Mouse (Mus musculus): ENCODE measurements around the gene Bcl11a. TPM values are rescaled to one million over a fixed set of nuclear protein-coding genes. Genes with fewer than 3 reads are reported as not detected.

The Bcl11a gene
- polyA plus RNA-seq (2015; fragmentation: Nextera tagmentation; extraction: Ambion mirVana) = 24.7 and 25.2 TPM in 2 replicates

DNA sequence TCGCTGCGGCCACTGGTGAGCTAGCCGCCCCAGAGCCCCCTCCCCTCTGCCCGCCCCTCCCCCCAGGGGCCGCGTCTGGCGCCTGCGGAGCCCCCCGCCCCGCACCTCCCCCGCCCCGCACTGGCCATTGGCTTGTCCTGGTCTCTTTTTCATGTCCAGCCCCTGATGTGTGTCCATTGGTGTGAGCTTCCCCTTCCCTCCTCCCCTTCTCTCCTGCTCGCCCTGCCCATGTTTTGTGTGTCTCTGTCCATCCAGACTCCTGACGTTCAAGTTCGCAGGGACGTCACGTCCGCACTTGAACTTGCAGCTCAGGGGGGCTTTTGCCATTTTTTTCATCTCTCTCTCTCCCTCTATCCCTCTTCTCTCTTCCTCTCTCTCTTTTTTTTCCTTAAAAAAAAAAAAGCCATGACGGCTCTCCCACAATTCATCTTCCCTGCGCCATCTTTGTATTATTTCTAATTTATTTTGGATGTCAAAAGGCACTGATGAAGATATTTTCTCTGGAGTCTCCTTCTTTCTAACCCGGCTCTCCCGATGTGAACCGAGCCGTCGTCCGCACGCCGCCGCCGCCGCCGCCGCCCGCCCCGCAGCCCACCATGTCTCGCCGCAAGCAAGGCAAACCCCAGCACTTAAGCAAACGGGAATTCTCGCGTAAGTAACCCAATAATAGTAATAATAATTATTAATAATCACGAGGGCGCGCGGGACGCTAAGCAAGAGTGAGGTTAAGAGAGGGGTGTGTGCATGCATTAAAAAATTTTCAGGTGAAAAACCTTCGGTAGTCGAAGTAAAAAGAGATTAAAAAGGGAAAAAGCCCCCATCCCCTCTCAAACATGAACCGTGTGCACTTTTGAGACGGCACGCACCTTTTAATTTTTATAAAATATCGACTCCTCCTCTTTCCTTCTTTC, at the start of gene Bcl11a:
Gene Bcl11a, plus strand, starts transcription at position 262 of the 911 bp plus-strand sequence.
- Histone ChIP-seq H3K4me1 (replicated peaks) (peaks cover 83% of the 10 kb centered on the region), H3K9ac (peak within 1 kb of the TSS; percentile 71), H3K4me3 (replicated peaks) (peak within 1 kb of the TSS; percentile 74), H3K27me3 (peaks cover 41% of the 10 kb centered on the region), H3K36me3 (replicated peaks) (no peaks in the 10 kb centered on the region), H3K9me3 (replicated peaks) (no peaks in the 10 kb centered on the region), H3K4me2 (peak within 1 kb of the TSS; percentile 97), H3K27ac (replicated peaks) (peak within 1 kb of the TSS; percentile 83)
- peak; percentile 29 for ATAC-seq (ENCODE audit: insufficient read depth)
- WGBS (ENCODE audit: insufficient replicate concordance) = under 1% methylated on average over 39 of the region's 51 CpGs

DNA sequence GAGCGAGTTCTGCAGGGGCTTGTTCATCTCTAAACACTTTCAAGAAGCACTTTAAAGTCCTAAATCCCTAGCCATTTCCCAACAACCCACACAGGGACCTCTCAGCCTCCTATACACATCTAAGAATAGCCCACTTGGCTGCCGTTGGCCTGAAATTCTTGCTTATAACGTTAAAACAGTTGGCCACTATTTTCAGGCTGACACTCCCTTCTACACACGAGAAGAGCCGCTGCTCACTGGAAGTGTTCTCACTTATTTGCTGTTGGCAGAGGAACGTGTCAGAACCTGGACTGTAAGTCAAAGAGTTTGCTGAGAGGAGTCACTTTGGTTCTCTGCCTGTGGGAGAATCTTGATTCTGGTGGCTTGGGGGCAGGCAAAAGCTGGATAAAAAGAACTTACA, 33.8 kb upstream of the Bcl11a start:
- Histone ChIP-seq H3K4me2 (no peak overlapping the region), H3K9me3 (replicated peaks) (no peaks in the 10 kb centered on the region), H3K27me3 (peaks cover 10% of the 10 kb centered on the region; the same call in 1 of the 2 replicates), H3K36me3 (replicated peaks) (no peaks in the 10 kb centered on the region), H3K9ac (no peak overlapping the region), H3K4me1 (replicated peaks) (no peaks in the 10 kb centered on the region), H3K27ac (replicated peaks) (no peak overlapping the region), H3K4me3 (replicated peaks) (no peak overlapping the region)
- 53% methylated on average over 6 of the region's 6 CpGs for WGBS (ENCODE audit: insufficient replicate concordance)
- no peak for ATAC-seq (ENCODE audit: insufficient read depth)

DNA sequence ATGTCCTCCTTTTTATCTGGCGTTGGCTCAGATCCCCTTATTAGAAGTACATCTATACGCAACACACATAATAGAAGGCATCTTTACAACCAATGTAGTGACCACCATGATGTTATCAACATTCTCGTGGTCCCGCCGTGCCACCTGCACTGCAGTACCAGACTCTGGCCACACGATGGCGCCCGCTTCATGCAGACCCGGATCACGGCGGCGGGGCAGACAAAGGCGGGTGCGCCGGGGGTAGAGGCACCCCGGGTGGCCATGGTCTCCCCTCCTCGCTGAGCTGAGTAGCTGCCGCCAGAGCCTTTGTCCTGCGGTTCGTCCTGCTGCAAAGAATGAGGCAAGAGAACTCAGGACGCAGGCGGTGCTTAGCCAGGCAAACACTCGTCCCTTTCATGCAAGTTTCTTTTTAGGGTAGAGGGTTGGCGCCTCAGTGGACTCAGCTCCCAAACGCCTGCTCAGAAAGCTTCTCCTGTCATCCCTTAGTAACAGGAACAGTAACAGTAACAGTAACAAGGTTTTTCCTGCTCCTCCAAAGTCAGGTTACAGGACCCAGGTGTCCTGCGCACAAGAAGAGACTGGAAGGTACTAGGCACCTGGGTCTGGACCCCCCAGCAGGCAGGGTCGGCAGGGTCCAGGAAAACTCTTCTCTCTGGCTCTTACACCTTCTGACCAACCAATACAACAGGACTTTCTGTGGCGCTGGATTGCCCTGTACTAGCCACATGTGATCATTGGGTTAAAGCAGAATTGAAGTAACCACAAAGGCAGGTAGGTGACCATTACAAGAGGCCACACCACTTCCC, 28.4 kb upstream of the Bcl11a start:
- Histone ChIP-seq H3K9ac (no peak overlapping the region), H3K4me3 (replicated peaks) (peak overlapping the region; percentile 54), H3K4me1 (replicated peaks) (no peaks in the 10 kb centered on the region), H3K9me3 (replicated peaks) (no peaks in the 10 kb centered on the region), H3K36me3 (replicated peaks) (no peaks in the 10 kb centered on the region), H3K27me3 (peaks cover 29% of the 10 kb centered on the region), H3K27ac (replicated peaks) (no peak overlapping the region), H3K4me2 (peak overlapping the region; percentile 73)
- ATAC-seq (ENCODE audit: insufficient read depth) = no peak
- WGBS (ENCODE audit: insufficient replicate concordance) = 5% methylated on average over 28 of the region's 28 CpGs

DNA sequence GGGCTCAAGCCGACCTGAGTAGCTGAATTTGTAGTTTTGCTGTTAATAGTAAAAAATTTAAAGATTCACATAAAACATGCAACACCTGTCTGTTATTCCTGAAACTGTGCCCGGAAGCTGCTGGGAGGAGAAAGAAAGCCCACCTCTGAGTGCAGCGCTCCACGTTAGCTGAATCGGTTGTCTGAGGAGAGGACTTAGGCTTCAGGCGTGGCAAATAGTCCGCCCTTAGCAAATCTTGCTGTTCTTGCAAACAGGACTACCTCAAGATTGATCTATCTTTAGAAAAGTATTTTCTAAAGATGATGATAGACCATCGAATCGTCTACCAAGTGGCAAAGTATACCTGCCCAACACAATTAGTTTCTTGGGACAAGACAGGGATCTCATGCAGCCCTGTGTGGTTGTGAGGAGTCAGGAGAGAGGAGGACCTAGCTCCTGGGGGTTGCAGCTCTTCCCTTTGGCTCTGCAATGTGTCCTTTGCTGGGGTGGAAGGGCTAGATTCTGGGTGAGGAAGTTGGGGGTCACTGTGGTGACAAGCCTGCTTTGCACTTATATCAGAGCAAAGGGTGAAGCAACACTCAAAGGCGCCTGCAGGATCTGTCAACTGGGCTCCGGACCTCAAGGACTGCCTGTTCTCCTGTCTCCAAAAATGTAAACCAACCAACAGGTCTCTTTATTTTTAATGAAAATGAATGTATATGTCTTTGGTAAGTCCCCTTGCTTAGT, 27.7 kb upstream of the Bcl11a start:
- H3K4me3 ChIP-seq (replicated peaks) = no peak overlapping the region

DNA sequence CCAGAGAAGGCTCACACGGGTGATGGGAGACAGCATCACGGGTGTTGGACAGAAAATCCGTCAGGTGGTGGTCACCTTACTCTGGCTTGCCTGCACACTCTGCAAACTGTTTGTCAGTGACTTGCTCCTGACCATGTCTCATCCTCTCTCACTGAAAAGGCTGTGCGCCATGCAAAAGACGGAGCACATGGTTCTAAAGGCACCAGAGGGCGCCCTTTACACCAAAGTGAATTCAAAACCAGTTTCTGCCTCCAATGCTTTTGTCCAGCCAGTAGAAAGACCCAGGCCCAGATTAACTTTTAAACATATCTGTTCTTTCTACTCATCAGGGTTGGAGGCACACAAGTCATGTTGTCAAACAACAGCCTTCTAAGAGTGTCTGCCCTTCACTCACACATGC, 25.0 kb upstream of the Bcl11a start:
- Histone ChIP-seq H3K9ac (no peak overlapping the region), H3K27ac (replicated peaks) (no peak overlapping the region), H3K36me3 (replicated peaks) (no peaks in the 10 kb centered on the region), H3K9me3 (replicated peaks) (no peaks in the 10 kb centered on the region), H3K27me3 (peaks cover 33% of the 10 kb centered on the region), H3K4me1 (replicated peaks) (no peaks in the 10 kb centered on the region), H3K4me3 (replicated peaks) (no peak overlapping the region), H3K4me2 (no peak overlapping the region)
- ATAC-seq (ENCODE audit: insufficient read depth) = no peak
- 57% methylated on average over 6 of the region's 6 CpGs for WGBS (ENCODE audit: insufficient replicate concordance)

More for the DNA sequence above, 27.7 kb upstream of the Bcl11a start:
- Histone ChIP-seq H3K4me1 (replicated peaks) (no peaks in the 10 kb centered on the region), H3K36me3 (replicated peaks) (no peaks in the 10 kb centered on the region), H3K27me3 (peaks cover 29% of the 10 kb centered on the region), H3K9me3 (replicated peaks) (no peaks in the 10 kb centered on the region), H3K27ac (replicated peaks) (no peak overlapping the region), H3K4me2 (0 out of 2 replicates have a peak overlapping the region, but pooled peaks have one; percentile 73), H3K9ac (no peak overlapping the region)
- 68% methylated on average over 11 of the region's 11 CpGs for WGBS (ENCODE audit: insufficient replicate concordance)
- no peak for ATAC-seq (ENCODE audit: insufficient read depth)

DNA sequence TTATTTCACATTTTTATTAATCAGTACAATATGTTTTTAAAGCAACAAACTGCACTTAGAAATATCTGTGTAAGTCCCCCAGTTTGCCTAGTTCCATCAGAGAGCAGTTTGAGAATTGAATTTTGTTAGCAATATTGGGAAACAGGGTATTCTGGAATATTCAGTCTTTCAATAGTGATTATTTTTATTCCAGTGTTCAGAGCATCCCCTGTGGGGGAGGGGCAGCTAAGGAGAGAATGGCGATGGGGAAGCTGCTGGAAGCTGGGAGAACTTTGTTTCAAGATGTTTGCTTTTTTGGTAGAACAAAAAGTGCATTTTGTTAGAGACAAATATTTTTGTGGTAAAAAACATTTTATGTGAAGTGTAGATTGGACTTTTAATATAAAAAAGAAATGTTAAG, 18.7 kb upstream of the Bcl11a start:
- Histone ChIP-seq H3K4me3 (replicated peaks) (no peak overlapping the region), H3K36me3 (replicated peaks) (no peaks in the 10 kb centered on the region), H3K27me3 (peaks cover 64% of the 10 kb centered on the region), H3K9ac (no peak overlapping the region), H3K4me2 (no peak overlapping the region), H3K27ac (replicated peaks) (no peak overlapping the region), H3K4me1 (replicated peaks) (no peaks in the 10 kb centered on the region), H3K9me3 (replicated peaks) (no peaks in the 10 kb centered on the region)
- ATAC-seq (ENCODE audit: insufficient read depth) = no peak
- WGBS (ENCODE audit: insufficient replicate concordance) = 27% methylated on average over 1 of the region's 1 CpGs

DNA sequence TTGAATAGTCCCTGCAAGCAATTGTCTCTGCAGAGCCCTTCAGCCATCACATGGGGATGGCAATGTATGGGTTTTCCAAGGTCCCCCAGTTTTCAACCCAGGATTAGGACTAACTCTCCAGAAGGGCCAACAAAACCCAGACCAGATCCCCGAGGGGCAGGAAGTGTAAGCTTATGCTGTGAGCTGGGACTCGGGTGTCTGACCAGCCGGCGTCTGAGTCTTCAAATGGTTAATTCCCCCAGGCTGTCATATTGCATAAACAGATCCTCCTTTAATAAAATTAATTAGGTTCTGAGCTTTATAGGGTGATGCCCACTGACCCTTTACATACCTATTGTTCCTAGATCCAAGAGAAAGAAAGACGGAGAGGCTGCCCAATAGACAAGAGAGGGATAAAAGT, 17.4 kb upstream of the Bcl11a start:
- H3K27me3 ChIP-seq = peaks cover 76% of the 10 kb centered on the region
- no peaks in the 10 kb centered on the region for H3K36me3 ChIP-seq (replicated peaks)
- H3K9ac ChIP-seq = no peak overlapping the region
- H3K4me2 ChIP-seq = no peak overlapping the region
- no peak overlapping the region for H3K27ac ChIP-seq (replicated peaks)
- H3K4me1 ChIP-seq (replicated peaks) = no peaks in the 10 kb centered on the region
- ATAC-seq (ENCODE audit: insufficient read depth) = no peak
- WGBS (ENCODE audit: insufficient replicate concordance) = 15% methylated on average over 5 of the region's 5 CpGs
- H3K9me3 ChIP-seq (replicated peaks) = no peaks in the 10 kb centered on the region
- H3K4me3 ChIP-seq (replicated peaks) = no peak overlapping the region

DNA sequence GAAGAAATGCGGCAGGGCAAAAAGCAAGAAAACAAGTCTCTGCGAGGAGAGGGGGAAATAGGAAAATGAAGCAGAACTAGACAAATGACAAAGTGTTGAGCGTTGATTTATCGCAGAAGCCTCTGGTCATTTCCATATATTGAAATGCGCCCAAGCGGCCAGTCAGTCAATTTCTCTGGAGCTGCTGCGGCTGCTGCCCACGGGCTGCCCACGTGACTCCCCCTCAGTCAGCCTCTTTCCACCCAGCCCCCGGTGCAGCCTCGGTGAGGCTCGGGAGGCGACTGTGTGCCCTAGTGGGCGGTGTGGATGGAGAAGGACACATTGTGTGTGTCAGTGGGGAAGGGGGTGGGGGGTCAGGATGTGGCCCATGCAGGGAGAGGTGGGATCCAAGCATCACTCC, 16.0 kb upstream of the Bcl11a start:
- H3K4me3 ChIP-seq (replicated peaks) = no peak overlapping the region
- H3K9me3 ChIP-seq (replicated peaks) = no peaks in the 10 kb centered on the region
- no peak for ATAC-seq (ENCODE audit: insufficient read depth)
- H3K27ac ChIP-seq (replicated peaks) = no peak overlapping the region
- WGBS (ENCODE audit: insufficient replicate concordance) = 5% methylated on average over 14 of the region's 14 CpGs
- no peak overlapping the region for H3K9ac ChIP-seq
- no peak overlapping the region for H3K4me2 ChIP-seq
- no peaks in the 10 kb centered on the region for H3K36me3 ChIP-seq (replicated peaks)
- peaks cover 82% of the 10 kb centered on the region for H3K27me3 ChIP-seq
- no peaks in the 10 kb centered on the region for H3K4me1 ChIP-seq (replicated peaks)

DNA sequence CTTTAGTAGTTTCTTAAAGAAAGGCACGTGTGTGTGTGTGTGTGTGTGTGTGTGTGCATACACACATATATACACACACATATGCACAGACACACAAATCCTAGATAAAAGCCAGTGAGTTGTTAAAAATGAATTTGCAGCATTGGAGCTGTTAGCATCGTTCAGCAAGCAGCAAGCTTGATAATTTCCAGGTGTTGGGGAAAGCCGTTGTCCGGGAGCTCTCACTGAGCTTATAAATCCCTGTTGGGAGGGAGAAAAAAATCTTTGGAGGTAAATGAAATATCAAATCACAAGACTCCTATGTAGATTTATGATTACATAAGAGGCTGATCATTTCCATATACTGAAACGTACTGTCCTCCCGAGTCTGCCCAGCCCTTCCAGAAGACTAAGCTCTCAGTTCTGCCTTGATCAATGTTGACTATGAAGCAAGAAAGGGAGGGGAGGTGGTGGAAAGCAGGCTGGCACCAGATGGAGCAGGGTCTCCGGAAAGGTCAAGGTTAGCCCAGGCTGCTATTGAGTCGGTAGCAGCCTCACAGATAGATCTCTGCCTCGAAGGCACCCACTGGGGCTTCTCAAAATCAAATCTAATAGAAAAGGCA, 15.3 kb upstream of the Bcl11a start:
- no peaks in the 10 kb centered on the region for H3K9me3 ChIP-seq (replicated peaks)
- no peak for ATAC-seq (ENCODE audit: insufficient read depth)
- peaks cover 82% of the 10 kb centered on the region for H3K27me3 ChIP-seq
- 39% methylated on average over 9 of the region's 9 CpGs for WGBS (ENCODE audit: insufficient replicate concordance)
- no peaks in the 10 kb centered on the region for H3K4me1 ChIP-seq (replicated peaks)
- H3K27ac ChIP-seq (replicated peaks) = no peak overlapping the region
- no peak overlapping the region for H3K4me2 ChIP-seq
- no peaks in the 10 kb centered on the region for H3K36me3 ChIP-seq (replicated peaks)
- H3K9ac ChIP-seq = no peak overlapping the region
- H3K4me3 ChIP-seq (replicated peaks) = no peak overlapping the region

DNA sequence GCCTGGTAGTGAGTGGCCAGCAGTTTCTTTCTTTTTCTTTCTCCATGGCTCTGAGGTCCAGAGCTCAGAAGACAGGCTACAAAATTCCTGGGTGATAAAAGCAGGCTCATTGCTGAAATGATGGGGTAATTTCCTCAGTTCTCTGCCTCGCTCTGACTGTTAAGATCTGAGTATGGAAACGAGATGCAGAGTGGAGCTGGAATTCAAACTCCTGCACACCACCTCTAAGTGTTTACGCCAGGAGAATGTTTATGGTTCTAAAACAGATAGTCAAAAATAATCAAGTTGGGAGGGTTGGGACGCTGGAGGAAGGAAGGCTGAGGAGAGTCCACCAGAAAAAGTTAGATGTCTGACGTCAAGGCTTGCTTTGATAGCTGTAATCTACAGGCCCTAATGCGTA, 13.6 kb upstream of the Bcl11a start:
- no peak for ATAC-seq (ENCODE audit: insufficient read depth)
- Histone ChIP-seq H3K9me3 (replicated peaks) (no peaks in the 10 kb centered on the region), H3K27ac (replicated peaks) (no peak overlapping the region), H3K4me2 (no peak overlapping the region), H3K9ac (no peak overlapping the region), H3K4me3 (replicated peaks) (no peak overlapping the region), H3K27me3 (peaks cover 73% of the 10 kb centered on the region), H3K36me3 (replicated peaks) (no peaks in the 10 kb centered on the region), H3K4me1 (replicated peaks) (no peaks in the 10 kb centered on the region)
- 47% methylated on average over 6 of the region's 6 CpGs for WGBS (ENCODE audit: insufficient replicate concordance)

Data from liver, embryonic 15.5 days (tissue).